Mouse (Mus musculus) midbrain, embryonic 12.5 days (tissue): Measurements from ENCODE around the gene Foxo1. TPM values are rescaled to one million over a fixed set of nuclear protein-coding genes. Genes with fewer than 3 reads are reported as not detected.

Source experiments
- ATAC-seq: fragments of 200-750 bp; cut with Nextera tagmentation; 2 replicates; pipeline ENCODE4 v1.8.0; 2017; ENCODE audit warnings: low read depth, moderate TSS enrichment, moderate library complexity; ENCODE audit not compliant: low FRiP score
- H3K27ac ChIP-seq: fragments of 300-500 bp; sonication (generic); replicated peaks from 2 replicates; pipeline ENCODE4 v1.5.1; 2016; ENCODE audit warnings: mild to moderate bottlenecking
- H3K27me3 ChIP-seq: fragments of 300-500 bp; sonication (generic); 2 replicates; pipeline ENCODE4 v1.6.1; 2016; ENCODE audit warnings: mild to moderate bottlenecking
- H3K36me3 ChIP-seq: fragments of 300-500 bp; sonication (generic); 2 replicates; pipeline ENCODE4 v1.6.1; 2016
- H3K4me1 ChIP-seq: fragments of 300-500 bp; sonication (generic); 2 replicates; pipeline ENCODE4 v1.6.1; 2016
- H3K4me2 ChIP-seq: fragments of 300-500 bp; sonication (generic); replicated peaks from 2 replicates; pipeline ENCODE4 v1.6.1; 2016; ENCODE audit warnings: mild to moderate bottlenecking, moderate library complexity
- H3K4me3 ChIP-seq: fragments of 300-500 bp; sonication (generic); 2 replicates; pipeline ENCODE4 v1.5.1; 2016; ENCODE audit warnings: mild to moderate bottlenecking
- H3K9ac ChIP-seq: fragments of 300-500 bp; sonication (generic); replicated peaks from 2 replicates; pipeline ENCODE4 v1.6.1; 2016; ENCODE audit warnings: mild to moderate bottlenecking, moderate library complexity
- H3K9me3 ChIP-seq: fragments of 300-500 bp; sonication (generic); 2 replicates; pipeline ENCODE4 v1.6.1; 2016; ENCODE audit warnings: mild to moderate bottlenecking
- WGBS: fragments of 180-500 bp; shearing (Covaris S2); methylation state at CpG from one replicate; pipeline ENCODE4 v1.1.7; 2016; 5-methylcytosine and 5-hydroxymethylcytosine counted together
- polyA plus RNA-seq: library from polyadenylated mRNA; unstranded; fragments of >200 nt; fragmentation: Nextera tagmentation; extraction: Ambion mirVana; gene quantifications from 2 replicates; pipeline ENCODE4 v1.2.1, GENCODE M21; 2016

Foxo1 gene
- polyA plus RNA-seq, 1 experiment from 2014 or later, result 3.6 TPM

DNA sequence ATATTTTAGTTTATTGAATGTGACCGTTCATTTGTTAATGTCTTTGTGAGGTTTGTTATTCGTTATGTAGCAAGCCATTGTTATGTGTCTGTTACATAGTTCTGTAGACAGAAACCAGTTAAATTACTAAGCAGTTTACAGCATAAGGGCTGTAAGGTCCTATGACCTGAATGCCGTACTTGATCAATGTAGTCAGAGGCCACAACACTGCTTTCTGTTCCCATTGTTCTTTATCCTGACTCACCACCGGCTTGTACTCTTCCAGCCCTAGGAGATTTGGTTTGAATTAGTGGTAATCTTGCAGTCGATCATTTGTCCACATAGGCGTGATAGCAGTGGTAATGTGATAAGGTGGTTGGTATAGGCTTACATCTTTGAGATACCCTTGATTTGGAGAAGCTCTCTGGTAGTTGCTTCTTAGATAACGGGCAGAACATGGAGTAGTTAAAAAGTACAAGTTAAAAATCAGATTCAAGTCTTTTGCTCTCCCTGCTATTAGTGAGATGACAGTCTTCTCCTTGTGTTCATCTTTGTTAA lies 28.2 kb downstream of the Foxo1 start:
- no peak overlapping the region for H3K9ac ChIP-seq
- H3K9me3 ChIP-seq, result no peaks in the 10 kb centered on the region
- no peak overlapping the region for H3K27ac ChIP-seq
- ATAC-seq, result no peak
- 81% methylated on average over 7 of the region's 7 CpGs for WGBS
- H3K4me1 ChIP-seq, result 0 out of 2 replicates have a peak, but pooled peaks cover 3% of the 10 kb centered on the region
- H3K4me2 ChIP-seq, result no peak overlapping the region
- H3K4me3 ChIP-seq, result no peak overlapping the region
- H3K36me3 ChIP-seq, result no peaks in the 10 kb centered on the region
- no peaks in the 10 kb centered on the region for H3K27me3 ChIP-seq

DNA sequence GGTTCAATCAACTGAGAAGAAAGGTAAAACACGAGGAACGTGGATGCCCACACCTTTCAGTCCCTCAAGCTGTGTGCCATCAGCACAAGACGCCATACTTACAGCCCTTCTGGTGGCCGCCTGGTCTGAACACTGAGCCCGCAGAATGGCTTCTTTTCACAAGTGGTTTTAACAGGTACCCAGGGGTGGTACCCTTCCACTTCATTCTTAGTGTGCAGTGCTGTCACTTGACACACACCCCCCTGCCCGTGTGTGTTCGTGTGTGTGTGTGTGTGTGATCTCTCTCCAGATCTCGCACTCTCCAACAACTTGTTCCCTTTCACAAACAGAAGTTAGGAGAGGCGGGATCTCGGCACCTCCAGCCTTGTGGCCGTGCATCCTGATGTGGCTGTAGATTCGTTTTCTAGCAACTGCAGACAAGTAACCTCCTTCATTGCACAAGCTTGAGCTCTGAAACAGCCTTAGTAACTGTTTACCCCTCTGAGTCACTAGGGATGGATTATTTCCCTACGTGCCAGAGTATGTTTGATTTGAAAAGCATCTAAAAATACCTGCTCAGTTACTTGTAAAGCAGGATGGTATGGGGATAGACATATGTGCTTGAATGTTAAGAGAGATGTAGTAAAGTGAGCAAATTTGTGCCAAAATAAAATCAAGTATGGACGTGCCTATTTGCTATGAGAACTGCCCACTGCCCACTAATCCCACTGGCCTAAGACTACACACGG lies 29.3 kb downstream of the Foxo1 start:
- 84% methylated on average over 15 of the region's 15 CpGs for WGBS
- no peak for ATAC-seq
- 0 out of 2 replicates have a peak, but pooled peaks cover 3% of the 10 kb centered on the region for H3K4me1 ChIP-seq
- H3K27ac ChIP-seq, result no peak overlapping the region
- H3K27me3 ChIP-seq, result no peaks in the 10 kb centered on the region
- H3K9ac ChIP-seq, result no peak overlapping the region
- no peaks in the 10 kb centered on the region for H3K36me3 ChIP-seq
- no peaks in the 10 kb centered on the region for H3K9me3 ChIP-seq
- H3K4me3 ChIP-seq, result no peak overlapping the region
- no peak overlapping the region for H3K4me2 ChIP-seq

DNA sequence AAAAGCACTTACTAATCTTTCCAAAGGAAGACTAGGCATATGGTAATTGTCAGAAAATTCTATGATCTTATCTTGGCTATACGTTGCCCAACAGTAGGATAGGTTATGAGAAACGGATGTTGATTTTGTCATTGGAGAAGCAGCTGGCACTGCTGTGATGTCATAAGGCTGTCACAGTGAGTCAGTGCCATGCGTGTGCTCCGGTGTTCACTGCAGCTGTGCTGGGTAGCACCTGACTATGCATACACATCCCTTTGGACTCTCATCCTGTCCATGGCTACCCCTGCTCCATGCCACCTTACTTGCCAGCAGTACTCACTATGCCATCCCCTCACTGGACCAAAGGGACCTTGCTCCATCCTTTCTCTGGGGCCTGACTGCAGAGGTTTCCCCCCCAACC lies 30.5 kb downstream of the Foxo1 start:
- 90% methylated on average over 4 of the region's 4 CpGs for WGBS
- Histone ChIP-seq H3K4me2 (no peak overlapping the region), H3K4me1 (0 out of 2 replicates have a peak, but pooled peaks cover 3% of the 10 kb centered on the region), H3K4me3 (no peak overlapping the region), H3K9ac (no peak overlapping the region), H3K9me3 (no peaks in the 10 kb centered on the region), H3K27ac (no peak overlapping the region), H3K27me3 (no peaks in the 10 kb centered on the region), H3K36me3 (no peaks in the 10 kb centered on the region)
- no peak for ATAC-seq

DNA sequence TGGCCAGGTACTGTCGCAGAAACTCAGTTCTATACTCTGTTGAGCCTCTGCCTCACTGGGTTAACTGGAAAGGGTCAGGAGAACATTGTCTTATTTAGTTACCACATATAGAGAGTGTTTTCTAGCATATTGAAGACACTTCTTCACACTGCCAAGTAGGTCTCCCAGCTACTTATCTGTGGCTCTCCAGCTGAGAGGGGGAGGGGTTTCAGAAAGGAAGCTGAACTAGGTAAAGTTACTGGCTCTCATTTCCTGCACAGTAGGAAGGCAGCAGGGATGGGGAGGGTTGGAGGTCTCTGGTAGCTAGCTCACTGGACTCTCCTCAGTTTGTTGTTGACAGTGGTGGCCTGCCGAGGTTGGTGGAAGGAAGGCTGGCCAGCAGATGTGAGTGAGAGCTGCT lies 31.2 kb downstream of the Foxo1 start:
- Histone ChIP-seq H3K9me3 (no peaks in the 10 kb centered on the region), H3K4me2 (no peak overlapping the region), H3K27me3 (no peaks in the 10 kb centered on the region), H3K36me3 (no peaks in the 10 kb centered on the region), H3K27ac (no peak overlapping the region), H3K9ac (no peak overlapping the region), H3K4me1 (0 out of 2 replicates have a peak, but pooled peaks cover 3% of the 10 kb centered on the region), H3K4me3 (no peak overlapping the region)
- ATAC-seq, result no peak
- WGBS, result 51% methylated on average over 2 of the region's 2 CpGs

DNA sequence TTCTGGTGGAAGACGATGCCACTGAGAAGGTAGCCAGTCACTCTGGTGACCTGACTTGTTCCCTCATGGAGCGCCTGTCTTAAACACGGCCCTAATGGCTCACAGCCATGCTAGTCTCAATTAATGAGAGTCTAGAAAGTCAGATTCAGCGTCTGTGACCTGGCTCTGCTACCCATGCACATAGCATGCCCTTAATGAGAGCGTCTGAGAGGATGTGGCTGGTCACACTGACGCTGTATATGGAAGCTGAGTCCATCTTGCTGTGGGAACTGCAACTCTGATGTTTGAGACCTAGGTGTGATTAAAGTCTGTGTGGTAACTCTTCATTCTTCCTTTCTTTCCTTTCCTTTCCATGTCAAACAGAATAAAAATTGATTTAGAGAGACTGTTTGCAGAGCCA lies 32.4 kb downstream of the Foxo1 start:
- Histone ChIP-seq H3K9ac (no peak overlapping the region), H3K27me3 (no peaks in the 10 kb centered on the region), H3K4me2 (no peak overlapping the region), H3K36me3 (no peaks in the 10 kb centered on the region), H3K4me3 (no peak overlapping the region), H3K27ac (no peak overlapping the region), H3K9me3 (no peaks in the 10 kb centered on the region), H3K4me1 (0 out of 2 replicates have a peak, but pooled peaks cover 3% of the 10 kb centered on the region)
- ATAC-seq, result no peak
- WGBS, result 89% methylated on average over 6 of the region's 6 CpGs

DNA sequence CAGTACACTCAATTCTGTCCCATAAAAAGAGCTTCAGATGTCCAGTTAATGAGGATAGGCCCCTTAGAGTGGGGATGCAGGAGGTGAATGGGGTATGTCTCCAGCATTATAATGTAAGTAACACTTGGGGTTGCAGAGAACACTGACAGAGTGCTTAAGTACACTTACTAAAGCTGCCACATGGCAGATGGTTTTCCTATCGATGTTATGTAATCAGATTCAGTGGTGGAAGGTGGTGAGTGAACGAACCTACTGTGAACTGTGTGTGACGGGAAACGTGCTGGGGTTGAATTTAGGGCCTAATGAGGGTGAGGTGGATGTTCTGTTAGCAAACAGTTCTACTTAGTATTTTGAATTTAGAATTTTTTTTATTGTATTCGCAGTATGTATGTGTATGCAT lies 35.2 kb downstream of the Foxo1 start:
- ATAC-seq, result no peak
- no peak overlapping the region for H3K27ac ChIP-seq
- 88% methylated on average over 5 of the region's 5 CpGs for WGBS
- no peaks in the 10 kb centered on the region for H3K36me3 ChIP-seq
- H3K27me3 ChIP-seq, result no peaks in the 10 kb centered on the region
- no peak overlapping the region for H3K4me3 ChIP-seq
- no peak overlapping the region for H3K9ac ChIP-seq
- H3K4me1 ChIP-seq, result 0 out of 2 replicates have a peak, but pooled peaks cover 3% of the 10 kb centered on the region
- no peaks in the 10 kb centered on the region for H3K9me3 ChIP-seq
- H3K4me2 ChIP-seq, result no peak overlapping the region

DNA sequence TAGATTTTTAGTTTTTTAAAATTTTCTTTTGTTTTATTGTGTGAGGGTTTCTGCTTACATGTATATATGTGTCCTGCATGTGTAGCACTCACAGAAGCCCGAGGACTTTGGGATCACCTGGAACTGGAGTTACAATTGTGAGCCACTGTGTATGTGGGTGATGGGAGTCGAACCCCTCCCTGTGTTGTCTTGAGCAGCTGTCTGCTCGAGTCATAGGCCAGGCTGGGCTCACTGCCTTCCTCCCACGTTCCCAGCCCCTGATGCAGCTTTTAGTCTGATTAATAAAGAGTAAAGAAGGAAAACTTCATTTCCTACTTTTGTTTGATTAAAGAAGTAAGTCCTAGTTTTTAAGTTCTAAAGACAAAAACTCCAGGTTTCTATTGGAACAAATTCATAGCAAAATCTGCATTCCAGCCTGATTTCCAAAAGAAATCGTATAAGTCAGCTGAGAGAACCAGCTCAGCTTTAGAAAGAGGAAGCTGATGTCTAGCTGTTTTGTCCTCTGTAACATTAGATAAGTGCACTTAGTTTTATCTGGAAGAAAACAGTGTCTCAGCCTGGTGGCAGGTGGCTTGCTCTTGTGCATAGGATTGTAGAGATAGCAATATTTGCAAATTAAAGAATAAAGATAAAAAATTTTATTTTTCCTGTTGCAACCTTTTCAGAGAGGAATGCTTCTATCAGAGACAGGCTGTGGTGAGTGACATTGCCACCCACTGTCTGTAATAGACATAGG lies 40.6 kb downstream of the Foxo1 start:
- Histone ChIP-seq H3K9me3 (no peaks in the 10 kb centered on the region), H3K9ac (no peak overlapping the region), H3K4me3 (no peak overlapping the region), H3K4me2 (no peak overlapping the region), H3K4me1 (no peaks in the 10 kb centered on the region), H3K27me3 (no peaks in the 10 kb centered on the region), H3K27ac (no peak overlapping the region), H3K36me3 (no peaks in the 10 kb centered on the region)
- no peak for ATAC-seq
- WGBS, result 71% methylated on average over 5 of the region's 5 CpGs

DNA sequence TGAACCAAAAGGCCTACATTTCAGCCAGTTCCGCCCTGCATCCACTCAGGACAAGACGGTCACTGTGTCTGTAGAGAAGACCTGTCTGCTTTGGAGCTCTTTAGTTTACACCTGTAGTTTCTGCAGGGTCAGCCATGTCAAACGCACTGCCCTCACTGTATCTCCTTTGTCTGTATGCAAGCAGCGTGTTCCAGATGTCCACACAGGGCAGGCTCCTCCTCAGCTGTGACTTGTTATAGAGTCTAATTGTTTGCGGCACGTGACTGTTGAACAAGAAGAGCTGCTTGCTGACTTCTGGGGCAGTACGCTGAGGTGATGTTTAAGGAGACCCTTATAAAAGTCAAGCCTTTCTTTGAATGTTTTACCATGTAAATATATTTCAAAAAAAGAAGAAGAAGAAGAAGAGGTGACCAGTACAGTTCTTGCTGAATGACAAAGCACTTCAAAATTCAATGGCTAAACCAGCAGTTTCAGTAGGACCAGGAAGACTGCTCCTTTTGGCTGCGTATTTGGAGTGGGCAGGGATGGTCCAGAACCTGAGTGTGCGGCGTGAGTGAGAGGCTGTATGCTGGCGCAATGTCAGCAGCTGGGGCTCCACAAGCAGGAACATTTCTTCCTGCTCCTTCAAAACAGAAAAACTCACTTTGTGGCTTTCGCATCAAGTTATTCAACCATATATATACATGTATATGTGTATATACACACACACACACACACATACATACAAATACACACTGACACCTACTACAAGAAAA lies 52.6 kb downstream of the Foxo1 start:
- ATAC-seq, result no peak
- H3K4me2 ChIP-seq, result no peak overlapping the region
- no peaks in the 10 kb centered on the region for H3K36me3 ChIP-seq
- H3K9me3 ChIP-seq, result no peaks in the 10 kb centered on the region
- no peak overlapping the region for H3K4me3 ChIP-seq
- 89% methylated on average over 12 of the region's 12 CpGs for WGBS
- no peak overlapping the region for H3K27ac ChIP-seq
- no peaks in the 10 kb centered on the region for H3K4me1 ChIP-seq
- no peak overlapping the region for H3K9ac ChIP-seq
- H3K27me3 ChIP-seq, result no peaks in the 10 kb centered on the region

DNA sequence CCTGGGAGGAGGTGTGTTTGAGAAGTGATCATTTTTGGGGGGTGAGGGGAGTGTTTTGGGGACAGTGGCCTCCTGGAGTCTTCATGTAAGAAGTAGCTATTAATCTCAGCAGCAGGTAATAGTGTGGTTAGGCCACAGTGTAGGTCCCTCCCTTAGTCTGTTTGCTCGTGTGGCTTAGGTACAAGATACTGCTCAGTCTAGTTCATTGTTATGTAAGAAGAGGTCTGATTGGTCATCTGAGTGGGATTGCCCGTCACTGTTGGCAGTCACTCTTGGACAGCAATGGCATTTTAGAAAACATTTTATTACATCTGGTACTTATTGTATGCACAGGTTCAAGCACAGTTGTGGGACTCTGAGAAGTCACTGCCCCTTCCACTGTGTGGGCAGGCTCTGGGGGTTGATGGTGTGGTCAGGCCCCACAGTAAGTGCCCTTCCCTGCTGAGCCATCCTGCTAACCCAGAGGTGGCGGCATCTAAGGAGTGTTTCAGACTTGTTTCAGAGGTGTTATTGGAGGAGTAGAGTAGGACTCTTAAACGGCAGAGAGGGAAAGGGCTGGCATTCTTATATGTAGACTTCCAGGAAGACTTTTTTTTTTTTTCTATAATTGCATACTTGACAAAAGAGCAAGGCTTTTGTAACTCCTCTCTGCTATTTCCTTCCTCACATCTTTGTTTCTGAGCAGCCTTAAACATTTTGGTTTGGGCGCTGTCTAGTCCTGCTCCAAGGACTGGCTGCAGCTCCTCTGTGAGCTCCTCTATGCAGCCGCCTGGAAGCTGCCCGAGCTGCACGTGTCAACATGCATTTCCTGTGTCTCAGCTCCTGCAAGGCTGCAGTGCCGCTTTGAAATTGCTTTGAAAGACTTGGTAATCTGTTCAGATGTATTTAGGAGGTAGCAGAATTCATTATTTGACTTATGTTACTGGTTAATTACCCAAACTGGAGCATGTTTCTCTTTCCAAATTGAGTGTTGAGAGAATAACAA lies 54.6 kb downstream of the Foxo1 start:
- no peaks in the 10 kb centered on the region for H3K36me3 ChIP-seq
- H3K4me3 ChIP-seq, result no peak overlapping the region
- no peaks in the 10 kb centered on the region for H3K27me3 ChIP-seq
- H3K27ac ChIP-seq, result no peak overlapping the region
- ATAC-seq, result no peak
- 45% methylated on average over 9 of the region's 9 CpGs for WGBS
- no peak overlapping the region for H3K4me2 ChIP-seq
- no peaks in the 10 kb centered on the region for H3K9me3 ChIP-seq
- no peaks in the 10 kb centered on the region for H3K4me1 ChIP-seq
- H3K9ac ChIP-seq, result no peak overlapping the region

DNA sequence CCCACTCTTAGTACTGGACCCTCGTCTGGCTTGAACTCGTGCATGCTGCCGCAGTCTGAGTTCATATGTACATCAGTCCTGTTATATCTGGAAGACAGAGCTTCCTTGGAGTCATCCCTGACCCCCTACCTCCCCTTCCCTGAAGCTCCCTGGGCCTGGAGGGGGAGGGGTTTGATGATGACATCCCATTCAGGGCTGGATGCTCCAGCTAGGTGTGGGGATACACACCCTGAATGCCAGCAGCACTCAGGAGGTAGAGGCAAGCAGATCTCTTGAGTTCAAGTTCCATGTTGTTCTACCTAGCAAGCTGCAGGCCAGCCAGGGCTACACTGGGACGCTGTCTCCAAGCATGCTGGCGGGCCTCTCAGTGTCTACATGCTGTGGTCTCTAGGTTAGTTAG lies 56.9 kb downstream of the Foxo1 start:
- Histone ChIP-seq H3K27me3 (no peaks in the 10 kb centered on the region), H3K4me3 (no peak overlapping the region), H3K27ac (no peak overlapping the region), H3K9me3 (no peaks in the 10 kb centered on the region), H3K4me2 (no peak overlapping the region), H3K9ac (no peak overlapping the region), H3K4me1 (no peaks in the 10 kb centered on the region), H3K36me3 (no peaks in the 10 kb centered on the region)
- ATAC-seq, result no peak
- 97% methylated on average over 5 of the region's 5 CpGs for WGBS

DNA sequence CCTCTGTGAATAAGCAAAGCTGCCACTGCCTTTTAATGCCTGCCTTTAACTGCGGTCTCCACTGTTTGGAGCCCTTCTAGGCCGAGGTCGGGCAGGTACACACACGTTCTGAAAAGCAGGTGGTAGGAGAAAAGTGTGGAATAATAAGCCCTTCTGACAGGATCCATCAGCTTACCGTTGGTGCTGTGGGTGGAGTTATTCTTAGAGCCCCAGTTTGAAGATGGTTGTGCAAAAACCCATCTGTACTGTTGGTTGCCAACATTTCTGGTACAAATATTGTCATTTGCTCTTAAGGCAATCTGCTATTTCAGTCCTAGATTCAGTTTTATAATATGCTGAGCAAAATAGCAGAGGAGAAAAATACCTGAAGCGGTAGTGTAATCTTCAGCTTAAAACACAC lies 58.6 kb downstream of the Foxo1 start:
- WGBS, result 83% methylated on average over 6 of the region's 6 CpGs
- Histone ChIP-seq H3K9me3 (no peaks in the 10 kb centered on the region), H3K27ac (no peak overlapping the region), H3K36me3 (no peaks in the 10 kb centered on the region), H3K4me3 (no peak overlapping the region), H3K9ac (no peak overlapping the region), H3K27me3 (no peaks in the 10 kb centered on the region), H3K4me2 (no peak overlapping the region), H3K4me1 (no peaks in the 10 kb centered on the region)
- ATAC-seq, result no peak
